Mouse (Mus musculus): Measurements from ENCODE around the gene Ubox5. TPM values are rescaled to one million over a fixed set of nuclear protein-coding genes. Genes with fewer than 3 reads are reported as not detected.
A peak's percentile ranks its signal among the peaks of the same experiment; 100 is the strongest.

The Ubox5 gene
- total and polyA plus RNA-seq, 2 experiments from 2014 or later, result 5.5 to 6.0 TPM

DNA sequence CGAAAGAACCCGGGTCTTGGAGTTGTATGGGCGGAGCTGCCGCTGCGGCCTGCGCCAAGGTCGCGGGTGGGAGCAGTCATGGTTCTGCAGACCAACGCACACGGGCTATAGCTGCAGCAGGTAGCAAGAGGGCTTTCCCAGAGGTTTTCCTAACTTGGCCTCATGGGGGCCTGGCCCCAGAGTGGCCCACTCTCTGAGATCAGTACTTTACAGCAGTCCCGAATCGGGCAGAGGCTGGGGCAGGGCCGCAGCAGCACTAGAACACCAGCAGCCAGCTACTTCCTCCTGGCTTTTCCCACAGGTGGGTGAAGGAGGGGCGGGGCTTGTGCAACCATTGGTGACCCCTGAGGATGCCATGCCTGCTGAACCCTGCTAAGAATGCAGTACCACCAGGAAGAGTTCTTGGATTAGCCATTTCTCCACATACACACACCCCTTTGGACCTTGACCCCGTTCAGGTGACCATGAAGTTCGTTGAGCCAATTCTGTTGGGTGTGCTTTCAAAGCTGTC lies 8.3 kb upstream of the Ubox5 start:
- Histone ChIP-seq H3K9me3 (ENCODE audit: low read length) (no peaks in the 10 kb centered on the region), H3K4me2 (ENCODE audit: low read depth, low read length, poor library complexity, severe bottlenecking) (no peak overlapping the region), H3K27me3 (ENCODE audit: insufficient read depth, low read length) (peaks cover 26% of the 10 kb centered on the region), H3K9ac (replicated peaks; ENCODE audit: low read length, poor library complexity, severe bottlenecking) (no peak overlapping the region), H3K36me3 (ENCODE audit: insufficient read depth, low read length) (peaks cover 28% of the 10 kb centered on the region), H3K27ac (ENCODE audit: low read depth, low read length) (no peak overlapping the region), H3K4me3 (ENCODE audit: low read depth, low read length) (no peak overlapping the region), H3K4me1 (ENCODE audit: insufficient read depth, low read length) (peaks cover 12% of the 10 kb centered on the region)
- ATAC-seq (ENCODE audit: low FRiP score) (no peak), DNase-seq (ENCODE audit: low spot score) (no peak)
- TF ChIP-seq CTCF (IDR thresholded peaks at IDR 0.05), result no peak
- 35% methylated on average over 16 of the region's 16 CpGs for WGBS

DNA sequence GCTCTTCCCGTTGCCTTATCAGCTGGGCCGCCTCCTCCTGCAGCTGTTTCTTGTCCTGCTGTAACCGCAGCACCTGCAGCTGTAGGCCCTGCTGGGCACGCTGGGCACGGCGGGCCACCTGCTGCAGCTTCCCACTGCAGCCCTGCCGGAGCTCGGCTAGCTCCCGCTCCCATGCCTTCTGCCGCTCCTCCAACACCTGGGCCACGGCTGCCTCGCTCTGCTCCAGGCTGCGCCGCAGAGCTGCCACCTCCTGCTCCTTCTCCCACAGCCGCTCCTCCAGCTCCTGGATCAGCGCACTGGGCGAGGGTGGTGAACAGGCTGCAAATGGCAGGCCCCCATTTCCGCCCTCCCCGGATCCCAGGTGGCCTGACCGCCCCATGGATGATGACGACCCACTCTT lies 6.0 kb upstream of the Ubox5 start:
- DNase-seq (ENCODE audit: low spot score) (no peak), ATAC-seq (ENCODE audit: low FRiP score) (no peak)
- Histone ChIP-seq H3K4me2 (ENCODE audit: low read depth, low read length, poor library complexity, severe bottlenecking) (no peak overlapping the region), H3K27ac (ENCODE audit: low read depth, low read length) (no peak overlapping the region), H3K27me3 (ENCODE audit: insufficient read depth, low read length) (peaks cover 26% of the 10 kb centered on the region), H3K9ac (replicated peaks; ENCODE audit: low read length, poor library complexity, severe bottlenecking) (no peak overlapping the region), H3K4me1 (ENCODE audit: insufficient read depth, low read length) (peaks cover 6% of the 10 kb centered on the region), H3K36me3 (ENCODE audit: insufficient read depth, low read length) (peaks cover 28% of the 10 kb centered on the region), H3K4me3 (ENCODE audit: low read depth, low read length) (no peak overlapping the region), H3K9me3 (ENCODE audit: low read length) (no peaks in the 10 kb centered on the region)
- TF ChIP-seq CTCF (IDR thresholded peaks at IDR 0.05), result no peak
- 35% methylated on average over 21 of the region's 21 CpGs for WGBS

DNA sequence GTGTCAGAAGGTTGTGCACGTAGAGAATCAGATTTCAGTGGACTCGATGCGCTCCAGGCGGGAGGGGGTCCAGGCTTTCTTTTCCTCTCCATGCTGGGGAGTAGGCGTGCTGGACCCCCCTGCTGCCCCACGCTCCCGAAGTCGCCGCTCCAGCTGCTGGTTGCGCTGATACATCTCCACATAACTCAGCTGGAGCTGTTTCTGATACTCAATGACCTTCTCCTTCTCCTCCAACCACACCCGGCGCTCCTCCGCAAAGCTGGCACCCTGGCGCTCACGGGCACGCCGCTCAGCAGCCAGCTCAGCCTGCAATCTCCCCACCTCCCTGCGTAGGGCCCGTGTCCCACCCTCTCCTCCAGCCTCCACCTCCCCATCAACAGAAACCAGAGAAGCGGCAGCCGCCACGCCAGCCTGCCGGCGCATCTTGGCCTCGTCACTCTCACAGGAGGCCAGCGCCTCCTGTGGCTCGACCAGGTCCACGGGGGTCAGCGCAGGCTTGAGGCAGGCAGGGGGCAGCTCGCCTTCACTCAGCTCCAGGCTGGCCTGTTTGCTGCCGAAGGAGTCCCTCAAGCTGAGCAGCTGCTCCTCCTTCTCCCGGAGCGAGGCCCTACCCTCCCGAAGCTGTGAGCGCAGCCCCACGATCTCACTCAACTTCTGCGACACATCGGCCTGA lies 5.0 kb upstream of the Ubox5 start:
- no peak overlapping the region for H3K9ac ChIP-seq (replicated peaks; ENCODE audit: low read length, poor library complexity, severe bottlenecking)
- DNase-seq (ENCODE audit: low spot score) (no peak), ATAC-seq (ENCODE audit: low FRiP score) (0 out of 2 replicates have a peak, but pooled peaks have one; percentile 7)
- H3K4me1 ChIP-seq (ENCODE audit: insufficient read depth, low read length), result peaks cover 2% of the 10 kb centered on the region; the same call in 1 of the 2 replicates
- peaks cover 26% of the 10 kb centered on the region for H3K27me3 ChIP-seq (ENCODE audit: insufficient read depth, low read length)
- peaks cover 28% of the 10 kb centered on the region for H3K36me3 ChIP-seq (ENCODE audit: insufficient read depth, low read length)
- H3K27ac ChIP-seq (ENCODE audit: low read depth, low read length), result no peak overlapping the region
- peak overlapping the region; percentile 24 for H3K4me2 ChIP-seq (ENCODE audit: low read depth, low read length, poor library complexity, severe bottlenecking)
- peak; percentile 38; the same call in 1 of the 2 replicates for TF ChIP-seq CTCF (IDR thresholded peaks at IDR 0.05)
- WGBS, result 19% methylated on average over 37 of the region's 38 CpGs
- H3K4me3 ChIP-seq (ENCODE audit: low read depth, low read length), result 0 out of 2 replicates have a peak overlapping the region, but pooled peaks have one; percentile 6
- H3K9me3 ChIP-seq (ENCODE audit: low read length), result no peaks in the 10 kb centered on the region

DNA sequence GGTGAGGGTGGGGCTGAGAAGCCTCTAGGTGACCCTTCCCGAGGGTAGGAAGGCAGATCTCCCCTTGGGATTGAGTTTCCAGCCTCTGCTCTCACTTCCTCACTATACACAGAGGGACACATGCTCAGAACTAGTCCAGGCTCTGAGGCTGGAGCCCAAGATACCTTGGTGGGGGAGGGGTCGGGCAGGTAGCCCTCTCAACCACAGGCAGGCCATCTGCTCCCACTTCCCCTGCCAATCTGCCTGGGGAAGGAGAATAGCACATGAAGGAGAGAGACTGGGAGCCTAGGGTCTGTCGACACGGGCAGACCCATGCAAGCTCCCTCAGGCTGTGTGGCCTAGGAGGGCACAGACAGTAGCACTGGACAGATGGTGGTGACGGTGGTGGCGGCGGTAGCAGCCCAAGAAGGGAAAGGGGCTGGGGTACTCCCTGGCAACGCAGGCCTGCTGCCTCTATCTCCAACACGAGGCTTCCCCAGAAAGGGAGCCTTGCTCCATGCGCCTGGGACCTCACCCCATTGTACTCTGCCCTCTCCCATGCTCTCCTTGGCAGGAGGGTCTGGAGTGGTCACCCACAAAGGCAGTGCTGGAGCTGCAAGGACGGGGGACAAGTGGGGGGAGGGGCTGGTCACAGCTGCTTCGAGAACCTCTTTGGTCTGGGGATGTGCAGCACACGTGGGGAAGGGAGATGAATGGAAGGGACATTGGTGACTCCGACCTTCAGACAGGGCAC lies 4.3 kb upstream of the Ubox5 start:
- DNase-seq (ENCODE audit: low spot score) (peak; percentile 26), ATAC-seq (ENCODE audit: low FRiP score) (peak; percentile 18; the same call in 1 of the 2 replicates)
- TF ChIP-seq CTCF (IDR thresholded peaks at IDR 0.05), result no peak
- WGBS, result 25% methylated on average over 14 of the region's 14 CpGs
- no peak overlapping the region for H3K27ac ChIP-seq (ENCODE audit: low read depth, low read length)
- H3K27me3 ChIP-seq (ENCODE audit: insufficient read depth, low read length), result peaks cover 26% of the 10 kb centered on the region
- H3K9ac ChIP-seq (replicated peaks; ENCODE audit: low read length, poor library complexity, severe bottlenecking), result no peak overlapping the region
- peak overlapping the region; percentile 24; the same call in 1 of the 2 replicates for H3K4me2 ChIP-seq (ENCODE audit: low read depth, low read length, poor library complexity, severe bottlenecking)
- H3K36me3 ChIP-seq (ENCODE audit: insufficient read depth, low read length), result peaks cover 24% of the 10 kb centered on the region
- no peak overlapping the region for H3K4me3 ChIP-seq (ENCODE audit: low read depth, low read length)
- no peaks in the 10 kb centered on the region for H3K9me3 ChIP-seq (ENCODE audit: low read length)
- H3K4me1 ChIP-seq (ENCODE audit: insufficient read depth, low read length), result peaks cover 2% of the 10 kb centered on the region; the same call in 1 of the 2 replicates

DNA sequence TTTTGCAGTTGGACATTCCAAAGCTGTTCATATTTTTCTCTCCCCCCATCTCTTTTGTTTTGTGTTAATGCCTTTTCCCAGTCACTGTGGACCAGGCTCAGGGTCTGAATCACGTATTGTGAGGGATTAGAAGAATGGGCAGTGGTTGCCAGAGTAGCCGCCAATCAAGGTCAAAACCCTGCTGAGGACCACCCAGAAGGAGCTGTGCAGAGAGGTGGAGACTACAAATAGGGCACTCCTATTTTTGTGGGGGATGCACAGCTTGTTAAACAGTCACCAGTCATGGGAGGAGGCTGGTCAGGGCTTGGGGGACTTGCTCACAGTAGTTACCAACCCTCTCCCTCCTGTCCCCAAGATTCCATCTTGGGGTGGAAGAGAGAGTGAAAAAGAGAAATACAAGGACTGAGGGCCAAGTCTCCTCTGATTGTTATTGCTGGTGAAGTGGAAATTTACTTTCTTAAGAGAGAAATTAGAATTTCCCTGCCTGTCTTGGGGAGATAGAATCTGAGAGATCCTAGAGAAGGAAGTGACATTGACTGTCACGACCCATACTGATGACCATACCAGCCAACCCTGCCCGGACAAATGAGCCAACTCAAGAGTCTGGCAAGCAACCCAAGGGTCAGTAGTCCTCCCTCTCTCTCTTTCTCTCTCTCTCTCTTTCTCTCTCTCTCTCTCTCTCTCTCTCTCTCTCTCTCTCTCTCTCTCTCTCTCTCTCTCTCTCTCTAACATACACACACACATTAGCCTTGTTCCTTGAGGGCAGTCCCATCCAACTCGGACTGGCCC lies 3.2 kb upstream of the Ubox5 start:
- peaks cover 6% of the 10 kb centered on the region for H3K4me1 ChIP-seq (ENCODE audit: insufficient read depth, low read length)
- DNase-seq (ENCODE audit: low spot score) (peak; percentile 58), ATAC-seq (ENCODE audit: low FRiP score) (no peak)
- no peak overlapping the region for H3K4me3 ChIP-seq (ENCODE audit: low read depth, low read length)
- no peak overlapping the region for H3K27ac ChIP-seq (ENCODE audit: low read depth, low read length)
- H3K9me3 ChIP-seq (ENCODE audit: low read length), result no peaks in the 10 kb centered on the region
- H3K9ac ChIP-seq (replicated peaks; ENCODE audit: low read length, poor library complexity, severe bottlenecking), result no peak overlapping the region
- H3K36me3 ChIP-seq (ENCODE audit: insufficient read depth, low read length), result peaks cover 23% of the 10 kb centered on the region
- no peak overlapping the region for H3K4me2 ChIP-seq (ENCODE audit: low read depth, low read length, poor library complexity, severe bottlenecking)
- peaks cover 26% of the 10 kb centered on the region for H3K27me3 ChIP-seq (ENCODE audit: insufficient read depth, low read length)
- WGBS, result 39% methylated on average over 5 of the region's 5 CpGs
- TF ChIP-seq CTCF (IDR thresholded peaks at IDR 0.05), result no peak

Measured in midbrain, postnatal 0 days (tissue).